Mouse (Mus musculus) left cerebral cortex, adult 8-10 months (tissue): Measurements from ENCODE around the gene Cdadc1. TPM values are rescaled to one million over a fixed set of nuclear protein-coding genes. Genes with fewer than 3 reads are reported as not detected.
A peak's percentile ranks its signal among the peaks of the same experiment; 100 is the strongest.
"Not testable (repeated sequence)": the region's sequence is repeated elsewhere in the genome, so short reads cannot be mapped to it uniquely, and the experiment has no call there.

ENCODE experiments used
- DNase-seq, 2 experiments: peaks; one replicate each; pipeline ENCODE4 v3.0.0; 2022; ENCODE audit warnings: low spot score in 2 of 2
- total RNA-seq, 4 experiments: library from RNA; stranded (reverse); gene quantifications; 2 replicates each; pipeline ENCODE4 v1.2.4; 2022

The Cdadc1 gene
- total RNA-seq, 4 experiments from 2014 or later, result 59.6 to 72.2 (median 64.0) TPM

DNA sequence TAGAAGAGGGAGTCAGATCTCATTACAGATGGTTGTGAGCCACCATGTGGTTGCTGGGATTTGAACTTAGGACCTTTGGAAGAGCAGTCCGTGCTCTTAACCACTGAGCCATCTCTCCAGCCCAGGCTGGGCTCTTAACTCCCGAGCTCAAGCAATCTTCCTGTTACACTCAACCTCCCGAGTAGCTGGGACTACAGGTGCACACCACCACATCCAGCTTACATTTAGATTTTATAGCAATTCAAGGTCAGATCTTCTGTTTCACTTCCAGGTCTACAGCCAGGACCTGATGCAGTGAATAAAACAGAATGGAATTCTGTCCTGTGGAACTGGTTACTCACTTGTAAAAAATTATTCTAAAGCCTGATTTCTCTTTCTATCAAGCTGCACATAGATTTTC is 16.4 kb upstream of the Cdadc1 start:
- not testable (repeated sequence) for DNase-seq

GRCm38 (mm10) chr14:59612920-59613625 is 15.3 kb upstream of the Cdadc1 start:
- DNase-seq, result no peak

DNA sequence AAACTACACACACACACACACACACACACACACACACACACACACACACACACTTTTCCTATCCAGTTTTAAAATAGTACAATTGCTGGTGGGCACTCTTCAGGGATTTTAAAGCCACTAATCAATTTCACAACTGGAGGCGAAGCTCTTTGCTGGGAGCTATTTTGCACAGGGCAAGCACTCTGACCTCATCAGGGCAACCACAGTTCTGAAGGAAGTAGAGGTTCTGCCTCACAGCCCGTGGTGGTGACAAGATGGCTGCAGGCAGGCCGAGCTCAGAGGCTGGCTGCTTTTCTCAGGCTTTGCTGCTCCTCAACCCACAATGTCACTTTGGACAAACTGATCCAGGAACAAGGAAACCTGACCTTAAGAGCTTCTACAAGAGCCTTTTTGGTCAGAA is 9.3 kb upstream of the Cdadc1 start:
- DNase-seq, result no peak

DNA sequence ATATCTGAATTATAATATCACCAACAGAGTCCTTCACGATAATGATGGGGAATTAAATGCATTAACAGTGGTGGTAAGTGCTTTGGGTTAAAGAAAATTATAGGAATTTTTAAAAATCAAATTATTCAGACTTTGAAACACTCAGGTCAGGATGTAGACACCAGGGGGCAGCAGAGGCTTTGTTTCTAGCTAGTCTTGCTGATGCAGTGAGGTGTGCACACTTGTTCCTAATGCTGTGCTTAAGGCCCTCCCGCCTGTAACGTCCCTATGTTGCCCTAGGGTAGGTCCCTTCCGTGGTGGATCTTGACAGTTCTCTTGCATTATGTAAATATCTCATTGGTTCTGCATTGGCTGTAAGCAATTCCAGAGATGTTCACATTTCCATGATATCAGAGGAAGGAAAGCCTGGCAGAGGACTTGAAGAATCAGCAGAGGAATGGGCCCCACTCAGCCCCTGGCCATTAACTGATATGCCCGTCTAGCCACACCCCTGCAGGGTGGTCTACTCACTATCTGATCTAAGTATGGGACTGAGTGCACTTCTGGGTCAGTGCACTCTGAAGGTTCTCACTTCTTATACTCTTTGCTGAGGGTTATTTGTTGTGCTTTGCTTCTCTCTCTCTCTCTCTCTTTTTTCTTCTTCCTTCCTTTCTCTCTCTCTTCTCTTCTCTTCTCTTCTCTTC is 8.1 kb upstream of the Cdadc1 start:
- DNase-seq, result peak; percentile 33 to 52

DNA sequence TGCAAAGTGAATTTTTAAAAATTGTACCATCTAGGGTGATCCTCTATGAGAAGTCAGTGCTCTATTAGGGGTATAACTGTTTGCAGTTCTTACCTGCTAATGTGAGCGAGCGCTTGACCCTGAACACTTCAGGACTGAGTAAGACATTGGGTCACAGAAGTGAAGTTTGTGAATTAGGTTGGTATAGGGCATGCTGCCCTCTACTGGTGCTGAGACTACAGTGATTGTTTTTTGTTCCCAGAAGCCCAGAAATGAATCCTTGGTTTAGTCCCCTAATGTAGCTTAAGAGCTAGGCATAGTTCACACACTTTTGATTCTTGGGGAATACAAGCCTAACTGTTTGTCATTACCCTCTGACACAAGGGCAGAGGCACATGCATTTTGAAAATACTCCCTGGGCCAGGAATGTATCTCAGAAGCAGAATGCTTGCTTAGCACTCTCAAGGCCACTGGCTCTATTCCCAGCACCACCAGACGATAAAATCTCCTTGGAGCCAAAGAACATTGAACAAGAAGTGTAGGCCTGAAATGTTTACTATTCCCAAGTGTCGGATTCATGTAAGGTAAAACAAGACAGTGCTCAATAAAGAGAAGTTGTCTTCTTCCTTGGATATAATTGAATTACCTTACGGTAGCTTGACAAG is 6.4 kb upstream of the Cdadc1 start:
- DNase-seq, result no peak

- DNase-seq, result no peak
These were observed 485 bp upstream of the Cdadc1 start for GRCm38 (mm10) chr14:59598260-59598627.

DNA sequence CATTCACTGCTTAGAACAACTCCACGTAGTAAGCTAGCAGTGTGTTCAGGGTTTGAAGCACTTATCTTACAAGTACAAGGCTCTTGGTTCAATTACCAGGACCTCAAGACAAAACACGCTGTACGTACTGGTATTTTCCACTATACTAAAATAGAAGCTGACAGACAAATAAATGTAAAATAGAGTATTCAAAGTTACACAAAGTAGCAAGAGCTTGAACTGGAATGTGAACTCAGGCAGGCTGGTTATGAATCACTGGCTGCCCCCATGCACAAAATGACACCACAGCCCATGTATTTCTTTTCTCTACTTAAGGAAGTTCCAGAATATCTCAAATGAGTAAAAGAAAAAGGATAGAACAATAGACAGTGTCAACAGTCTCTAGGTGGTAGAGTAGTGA is 2.8 kb downstream of the Cdadc1 start:
- DNase-seq, result no peak

- no peak for DNase-seq
These were observed 5.2 kb downstream of the Cdadc1 start for GRCm38 (mm10) chr14:59592593-59592992.

DNA sequence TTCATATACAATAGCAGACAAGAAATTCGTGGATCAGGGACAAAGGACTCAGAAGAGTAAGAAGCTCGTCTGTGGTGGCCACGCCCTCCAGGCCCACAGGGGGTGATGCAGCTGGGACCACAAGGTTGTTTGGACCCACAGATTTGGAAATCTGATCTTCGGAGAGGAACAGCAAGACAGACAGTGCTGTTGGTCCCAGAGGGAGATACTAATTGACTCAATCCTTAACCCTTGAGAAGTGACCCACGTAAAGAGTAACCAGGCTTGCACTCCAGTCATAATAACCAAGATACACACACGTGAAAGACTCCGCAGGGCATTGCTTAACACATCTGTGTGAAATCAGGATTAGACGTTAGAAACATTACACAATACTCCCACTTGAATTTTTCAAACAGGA is 5.9 kb downstream of the Cdadc1 start:
- DNase-seq, result no peak

GRCm38 (mm10) chr14:59590614-59591013 is 7.1 kb downstream of the Cdadc1 start:
- DNase-seq, result no peak

DNA sequence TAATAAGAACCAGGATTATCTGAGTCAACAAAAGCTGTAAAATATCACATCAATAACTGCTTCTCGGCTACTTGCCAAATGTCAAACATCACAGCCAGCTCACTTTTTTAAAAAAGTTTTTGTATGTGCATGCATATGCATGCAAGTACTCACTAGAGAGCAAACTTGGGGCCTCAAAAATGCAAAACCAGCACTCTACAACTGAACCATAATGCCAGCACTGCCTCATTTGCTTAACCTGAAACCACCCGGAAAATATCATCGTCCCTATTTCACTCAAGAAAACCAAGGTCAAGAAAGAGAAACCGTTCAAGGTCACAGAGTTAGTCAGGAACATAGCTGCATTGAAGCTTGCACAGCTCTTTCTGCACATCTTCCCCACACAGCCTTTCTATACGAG is 21.4 kb downstream of the Cdadc1 start:
- no peak for DNase-seq

- DNase-seq, result no peak
These were observed 31.0 kb downstream of the Cdadc1 start for GRCm38 (mm10) chr14:59566756-59567155.

DNA sequence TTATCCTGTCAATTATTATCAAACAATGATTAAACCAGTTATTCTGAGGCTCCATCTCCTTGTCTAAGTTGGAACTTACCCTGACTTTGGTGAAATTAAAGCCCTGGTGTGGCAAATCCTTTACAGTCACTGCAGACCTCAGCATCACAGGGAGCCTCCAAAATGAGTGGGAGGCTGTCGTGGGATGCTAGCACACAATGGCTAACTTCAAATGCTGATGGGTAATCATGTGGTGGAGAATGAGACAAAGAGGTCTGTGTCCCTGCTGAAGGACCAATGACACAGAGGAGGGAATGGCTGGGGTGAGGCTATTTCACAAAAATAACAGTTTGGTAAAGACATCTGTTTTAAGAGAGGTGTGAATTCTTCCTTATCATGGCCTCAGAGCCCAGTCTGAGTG is 39.9 kb downstream of the Cdadc1 start:
- DNase-seq, result no peak

DNA sequence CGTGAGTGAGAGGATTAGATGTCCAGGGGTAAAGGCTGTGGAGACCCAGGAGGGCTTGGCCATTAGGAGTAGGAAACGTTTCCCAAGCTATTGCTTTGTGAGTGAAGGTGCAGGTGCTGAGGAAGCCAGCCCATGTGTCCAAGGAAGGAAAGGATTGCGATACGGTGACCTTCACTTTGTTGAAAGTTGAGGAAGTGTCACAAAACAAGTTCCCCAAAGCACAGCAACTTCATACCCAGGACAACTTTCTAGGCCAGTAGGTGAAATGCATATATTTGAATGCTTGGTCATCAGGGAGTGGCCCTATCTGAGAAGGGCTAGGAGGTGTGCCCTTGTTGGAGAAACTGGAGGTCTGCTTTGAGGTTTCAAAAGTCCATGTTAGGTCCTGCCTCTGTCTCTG is 40.7 kb downstream of the Cdadc1 start:
- no peak for DNase-seq

DNA sequence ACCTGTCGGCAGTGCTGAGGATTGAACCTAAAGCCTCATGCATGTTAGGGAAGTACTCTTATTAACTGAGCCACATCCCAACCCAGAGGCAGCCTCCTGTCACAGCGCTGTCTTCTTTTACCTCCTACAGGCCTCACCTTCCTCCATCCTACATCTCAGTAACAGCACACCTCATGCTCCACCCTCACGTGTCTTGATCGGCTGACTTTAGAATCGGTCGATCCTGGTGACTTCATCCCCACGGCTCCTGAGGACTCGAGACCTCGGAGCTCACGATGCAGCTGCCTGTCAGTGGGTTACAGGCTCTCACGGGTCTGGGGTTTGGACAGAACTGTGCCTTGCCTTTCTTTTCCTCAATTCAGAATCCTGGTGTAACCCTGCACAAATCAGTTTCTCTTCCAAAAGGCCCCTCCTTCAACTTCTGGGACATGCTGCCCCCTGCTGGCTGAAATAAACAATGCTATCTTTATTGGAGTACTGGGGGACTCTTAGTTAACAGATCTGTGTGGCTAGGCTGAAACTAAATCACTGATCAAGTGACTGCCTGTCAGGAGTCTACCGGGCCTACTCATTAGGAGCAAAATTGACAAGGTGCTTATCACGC is 41.7 kb downstream of the Cdadc1 start:
- peak; percentile 51 to 63 for DNase-seq

- DNase-seq, result no peak
These were observed 42.7 kb downstream of the Cdadc1 start for GRCm38 (mm10) chr14:59555018-59555417.

GRCm38 (mm10) chr14:59554025-59554424 is 43.7 kb downstream of the Cdadc1 start:
- DNase-seq, result no peak

GRCm38 (mm10) chr14:59551956-59552355 is 45.8 kb downstream of the Cdadc1 start:
- no peak for DNase-seq

- no peak for DNase-seq
These were observed 46.9 kb downstream of the Cdadc1 start for GRCm38 (mm10) chr14:59550841-59551240.

GRCm38 (mm10) chr14:59549106-59549505 is 48.7 kb downstream of the Cdadc1 start:
- peak in 1 of 2 experiments; percentile 28 for DNase-seq

GRCm38 (mm10) chr14:59548532-59548931 is 49.2 kb downstream of the Cdadc1 start:
- DNase-seq, result no peak

DNA sequence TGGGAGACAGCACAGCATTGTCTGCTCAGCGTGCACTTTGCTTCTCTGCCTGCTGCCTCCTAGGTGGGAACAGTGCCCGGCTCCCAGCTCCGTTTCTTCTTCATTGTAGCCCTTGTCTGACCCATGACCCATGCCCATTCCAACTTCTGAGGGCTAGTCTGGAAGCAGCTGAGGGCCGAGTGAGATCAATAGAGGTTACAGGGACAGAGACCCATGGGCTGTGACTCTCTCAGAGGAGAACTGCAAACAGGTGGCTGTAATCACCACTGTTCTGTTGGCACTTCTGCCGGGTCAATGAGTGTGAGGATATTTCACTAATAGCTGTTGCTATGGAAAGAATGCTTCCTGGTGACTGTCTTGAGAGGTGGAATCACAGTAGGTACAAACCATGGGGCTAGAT is 50.2 kb downstream of the Cdadc1 start:
- DNase-seq, result no peak
